Mouse (Mus musculus): ENCODE results near the gene Zfp157.
"Not testable (repeated sequence)": the region's sequence is repeated elsewhere in the genome, so short reads cannot be mapped to it uniquely, and the experiment has no call there.

The Zfp157 gene

DNA sequence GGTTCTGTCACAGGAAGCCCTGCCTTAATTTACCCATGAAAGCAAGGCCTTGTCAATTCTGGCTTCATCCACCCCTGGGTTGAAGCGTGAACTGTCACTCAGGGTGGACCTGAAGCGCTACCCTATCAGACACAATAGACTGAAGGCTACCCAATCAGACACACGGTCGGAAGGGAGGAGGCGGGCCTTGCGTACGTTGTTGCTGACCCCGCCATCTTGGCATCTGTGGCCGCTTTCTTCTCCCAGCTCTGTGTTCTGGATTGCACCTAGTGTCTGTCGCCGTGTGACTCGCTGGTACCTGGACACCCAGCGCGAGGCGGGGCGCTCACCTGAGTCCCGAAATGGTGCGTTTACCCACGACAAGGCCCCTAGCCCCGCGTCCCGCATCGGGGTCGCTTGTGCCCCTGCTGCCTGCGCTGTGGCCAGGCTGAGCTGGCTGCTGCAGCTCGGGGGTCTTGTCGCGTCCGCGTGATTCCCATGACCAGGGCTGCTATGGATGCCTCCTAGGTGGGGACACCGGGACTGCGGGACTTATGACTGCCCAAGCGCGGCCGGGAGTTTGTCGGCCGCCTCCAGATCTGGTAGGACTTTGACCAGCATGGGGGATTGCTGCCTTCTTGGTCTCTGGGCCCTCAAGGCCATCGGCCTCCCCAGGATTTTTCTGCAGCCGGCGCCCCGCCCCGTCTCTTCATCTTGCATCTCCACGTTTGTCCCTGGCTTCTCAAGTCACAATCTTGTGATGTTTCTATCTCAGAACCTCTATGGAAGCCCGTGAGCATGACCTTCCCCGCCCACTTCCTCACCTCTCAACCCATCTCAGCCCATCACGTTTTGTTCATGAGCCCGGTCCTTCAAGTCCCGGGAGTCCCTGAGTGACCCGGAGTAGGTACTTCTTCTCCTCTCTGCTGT lies at the start of gene Zfp157:
TSS of gene Zfp157 (plus strand) at position 183 of the 909 bp plus-strand sequence.
- DNase-seq: peak; percentile 95

DNA sequence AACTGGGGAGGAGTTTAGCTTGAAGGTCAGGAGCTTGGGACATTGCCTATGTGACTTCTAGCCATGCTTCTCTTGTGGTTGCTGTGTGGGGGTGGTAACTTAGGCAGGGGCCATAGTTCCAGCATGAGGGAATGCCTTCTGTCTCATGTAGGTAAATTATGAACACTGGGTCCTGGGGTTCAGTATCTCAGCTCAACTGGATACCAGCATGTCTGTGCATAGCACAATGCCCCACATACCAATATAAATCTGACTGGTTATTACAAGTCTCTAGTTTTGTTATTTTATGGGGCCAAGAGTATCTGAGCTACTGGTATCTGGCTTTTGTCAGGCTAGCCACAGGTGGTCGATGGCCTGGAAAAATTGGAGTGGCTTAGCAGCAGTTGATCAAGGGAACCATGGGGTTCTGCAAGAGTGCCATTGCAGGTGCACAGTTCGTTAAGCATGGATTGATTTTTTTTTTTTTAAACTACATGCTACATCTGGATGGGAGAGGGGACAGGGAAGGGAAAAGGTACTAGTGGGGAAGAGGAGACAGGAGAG lies 43.4 kb upstream of the Zfp157 start:
- DNase-seq: no peak

DNA sequence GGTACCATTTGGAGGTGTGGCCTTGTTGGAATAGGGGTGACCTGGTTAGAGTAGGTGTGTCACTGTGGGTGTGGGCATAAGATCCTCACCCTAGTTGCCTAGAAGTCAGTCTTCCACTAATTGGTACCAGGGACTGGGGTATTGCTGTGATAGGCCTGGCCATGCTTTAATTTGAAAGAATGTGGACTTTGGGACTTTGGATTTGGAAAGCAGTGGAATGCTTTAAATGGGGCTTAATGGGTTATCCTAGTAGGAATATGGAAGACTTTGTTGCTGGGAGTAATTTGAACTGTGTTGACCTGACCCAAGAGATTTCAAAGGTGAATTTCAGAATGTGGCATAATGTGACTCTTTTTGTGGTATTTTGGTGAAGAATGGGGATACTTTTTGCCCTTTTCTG lies 40.8 kb upstream of the Zfp157 start:
- DNase-seq: not testable (repeated sequence)

GRCm38 (mm10) chr5:138458371-138458770 lies 17.1 kb downstream of the Zfp157 start:
- DNase-seq: no peak

DNA sequence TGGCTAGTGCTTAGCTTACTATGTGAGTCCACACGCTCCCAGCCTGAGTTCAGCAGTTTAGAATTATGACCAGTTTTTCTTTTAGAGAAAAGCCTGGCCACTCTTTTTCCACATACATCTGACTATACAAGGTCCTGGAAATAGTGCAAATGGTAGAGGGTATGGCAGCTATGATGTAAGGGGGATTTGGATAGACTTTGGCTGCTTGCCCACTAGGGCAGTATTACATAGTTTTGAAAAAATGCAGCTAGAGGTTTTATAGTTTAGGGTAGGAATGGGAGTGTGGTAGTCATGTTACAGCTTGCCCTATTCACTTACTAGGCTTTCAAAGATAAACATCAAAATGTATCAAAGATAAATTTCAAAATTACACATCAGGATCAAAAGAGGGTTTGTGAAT lies 17.8 kb downstream of the Zfp157 start:
- no peak for DNase-seq

GRCm38 (mm10) chr5:138473601-138474000 lies 32.3 kb downstream of the Zfp157 start:
- DNase-seq: peak; percentile 3

- DNase-seq: not testable (repeated sequence)
These were observed 63.3 kb downstream of the Zfp157 start for GRCm38 (mm10) chr5:138504548-138504947.
